Mouse (Mus musculus) C2C12 (cell line): Measurements from ENCODE around the gene Zfp275. TPM values are rescaled to one million over a fixed set of nuclear protein-coding genes. Genes with fewer than 3 reads are reported as not detected.

Experiments
- H3K27me3 ChIP-seq: one replicate; pipeline ENCODE4 v1.6.1; 2011; ENCODE audit not compliant: control insufficient read depth, insufficient read depth, insufficient read length
- H3K36me3 ChIP-seq: one replicate; pipeline ENCODE4 v1.6.1; 2011; ENCODE audit not compliant: control insufficient read depth, insufficient read depth
- H3K4me3 ChIP-seq: one replicate; pipeline ENCODE4 v1.5.1; 2011; ENCODE audit warnings: mild to moderate bottlenecking, control low read depth; ENCODE audit not compliant: poor library complexity, insufficient read depth, severe bottlenecking
- H3K79me2 ChIP-seq: one replicate; pipeline ENCODE4 v1.6.1; 2011; ENCODE audit not compliant: control insufficient read depth, insufficient read depth
- H3K79me3 ChIP-seq: one replicate; pipeline ENCODE4 v1.6.1; 2011; ENCODE audit warnings: low read depth, control low read depth
- H3ac ChIP-seq: one replicate; pipeline ENCODE3; 2011; ENCODE audit warnings: low read depth; ENCODE audit not compliant: control insufficient read depth, insufficient read length
- CEBPB ChIP-seq: IDR thresholded peaks from one replicate; pipeline ENCODE4 v1.6.1; 2011; ENCODE audit warnings: low read depth, mild to moderate bottlenecking, control low read depth, moderate library complexity
- CTCF ChIP-seq: IDR thresholded peaks from one replicate; pipeline ENCODE4 v1.5.1; 2011; ENCODE audit not compliant: control insufficient read depth, insufficient read depth, insufficient read length
- FOSL1 ChIP-seq: IDR thresholded peaks from one replicate; pipeline ENCODE4 v1.8.0; 2011; ENCODE audit warnings: mild to moderate bottlenecking, low read length; ENCODE audit not compliant: poor library complexity, insufficient read depth, severe bottlenecking
- MAX ChIP-seq: IDR thresholded peaks from one replicate; pipeline ENCODE4 v1.6.1; 2011; ENCODE audit warnings: mild to moderate bottlenecking, control low read depth
- MYOD1 ChIP-seq: IDR thresholded peaks from one replicate; pipeline ENCODE4 v1.6.1; 2011; ENCODE audit warnings: low read depth; ENCODE audit not compliant: control insufficient read depth, insufficient read length
- MYOG ChIP-seq: IDR thresholded peaks from one replicate; pipeline ENCODE4 v1.6.1; 2011; ENCODE audit not compliant: control insufficient read depth, insufficient read length; ENCODE audit errors: extremely low read depth
- USF1 ChIP-seq: IDR thresholded peaks from one replicate; pipeline ENCODE4 v1.6.1; 2011; ENCODE audit warnings: low read depth, mild to moderate bottlenecking, control low read depth, moderate library complexity
- polyA plus RNA-seq: library from polyadenylated mRNA; unstranded; fragments of >200 nt; fragmentation: generic; extraction: Trizol; gene quantifications from one replicate; pipeline ENCODE4 v1.2.1, GENCODE M21; 2012; ENCODE audit warnings: missing spikeins

The Zfp275 gene
- polyA plus RNA-seq, 1 experiment: 5.9 TPM

DNA sequence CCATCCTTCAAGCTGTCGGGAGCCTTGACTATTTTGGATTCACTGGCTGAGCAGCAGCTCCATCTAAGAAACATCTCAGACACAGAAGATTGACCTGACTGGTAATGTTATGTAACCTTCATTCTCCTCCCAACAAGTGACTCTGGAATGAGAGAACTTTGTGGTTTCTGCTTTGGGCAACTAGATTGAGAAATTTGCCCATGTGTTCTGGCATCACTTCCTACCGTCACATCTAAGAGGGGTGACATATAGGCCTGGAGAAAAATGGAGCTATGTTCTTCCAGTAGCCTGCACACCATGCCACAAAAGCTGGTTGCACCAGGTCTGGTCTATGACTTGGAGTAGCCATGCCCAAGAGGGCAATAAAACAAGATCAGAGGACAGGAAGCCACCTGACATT, 13.7 kb downstream of the Zfp275 start:
- peaks cover 2% of the 10 kb centered on the region for H3K79me3 ChIP-seq
- H3ac ChIP-seq: no peak overlapping the region
- H3K4me3 ChIP-seq: no peak overlapping the region
- peaks cover 28% of the 10 kb centered on the region for H3K36me3 ChIP-seq
- no peaks in the 10 kb centered on the region for H3K79me2 ChIP-seq
- TF ChIP-seq MAX (no peak), MYOD1 (no peak), CEBPB (no peak), MYOG (no peak), USF1 (no peak), CTCF (no peak), FOSL1 (no peak)
- no peaks in the 10 kb centered on the region for H3K27me3 ChIP-seq

DNA sequence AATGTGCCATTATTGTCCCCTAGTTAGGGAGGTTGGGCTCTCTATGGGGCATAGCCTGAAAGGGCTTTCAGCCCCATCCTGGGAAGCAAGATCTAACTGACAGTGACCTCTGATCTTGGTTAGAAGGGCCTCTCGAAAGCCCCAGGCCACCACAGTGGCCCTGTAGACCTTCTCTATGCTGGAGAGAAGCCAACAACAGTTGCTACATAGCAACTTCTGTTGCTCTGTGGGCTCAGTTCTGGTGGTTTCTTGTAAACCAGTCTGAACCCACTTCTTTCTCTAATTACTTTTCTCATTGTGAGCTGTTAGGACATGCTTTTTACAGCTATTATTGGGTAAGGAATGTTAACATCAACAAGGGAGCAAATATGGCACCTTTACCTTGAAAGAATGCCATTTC, 14.3 kb downstream of the Zfp275 start:
- peaks cover 25% of the 10 kb centered on the region for H3K36me3 ChIP-seq
- H3ac ChIP-seq: no peak overlapping the region
- H3K4me3 ChIP-seq: no peak overlapping the region
- no peak for TF ChIP-seq USF1
- TF ChIP-seq FOSL1: no peak
- no peak for TF ChIP-seq CEBPB
- TF ChIP-seq MYOD1: no peak
- TF ChIP-seq MYOG: no peak
- no peak for TF ChIP-seq CTCF
- no peak for TF ChIP-seq MAX
- no peaks in the 10 kb centered on the region for H3K27me3 ChIP-seq
- H3K79me3 ChIP-seq: no peaks in the 10 kb centered on the region
- no peaks in the 10 kb centered on the region for H3K79me2 ChIP-seq

DNA sequence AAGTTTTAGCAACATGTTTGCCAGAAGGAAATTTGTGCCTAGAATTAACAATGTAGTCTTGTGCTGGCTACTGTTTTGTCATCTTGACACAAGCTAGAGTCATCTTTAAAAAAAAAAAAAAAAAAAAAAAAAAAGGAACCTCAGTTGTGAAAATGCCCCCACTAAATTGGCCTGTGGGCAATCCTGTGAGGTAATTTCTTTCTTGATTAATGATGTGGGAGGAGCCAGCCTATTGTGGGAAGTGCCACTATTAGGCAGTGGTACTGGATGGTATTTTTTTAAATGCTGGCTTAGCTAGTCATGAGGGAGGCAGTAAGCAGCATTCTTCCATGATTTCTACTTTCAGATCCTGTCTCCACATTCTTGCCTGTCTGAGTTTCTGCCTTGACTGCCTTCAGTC, 20.9 kb downstream of the Zfp275 start:
- no peaks in the 10 kb centered on the region for H3K79me2 ChIP-seq
- H3K36me3 ChIP-seq: no peaks in the 10 kb centered on the region
- no peak overlapping the region for H3K4me3 ChIP-seq
- no peak overlapping the region for H3ac ChIP-seq
- no peaks in the 10 kb centered on the region for H3K27me3 ChIP-seq
- H3K79me3 ChIP-seq: no peaks in the 10 kb centered on the region
- TF ChIP-seq USF1: no peak
- no peak for TF ChIP-seq CTCF
- no peak for TF ChIP-seq MYOD1
- TF ChIP-seq FOSL1: no peak
- no peak for TF ChIP-seq MYOG
- no peak for TF ChIP-seq CEBPB
- TF ChIP-seq MAX: no peak

DNA sequence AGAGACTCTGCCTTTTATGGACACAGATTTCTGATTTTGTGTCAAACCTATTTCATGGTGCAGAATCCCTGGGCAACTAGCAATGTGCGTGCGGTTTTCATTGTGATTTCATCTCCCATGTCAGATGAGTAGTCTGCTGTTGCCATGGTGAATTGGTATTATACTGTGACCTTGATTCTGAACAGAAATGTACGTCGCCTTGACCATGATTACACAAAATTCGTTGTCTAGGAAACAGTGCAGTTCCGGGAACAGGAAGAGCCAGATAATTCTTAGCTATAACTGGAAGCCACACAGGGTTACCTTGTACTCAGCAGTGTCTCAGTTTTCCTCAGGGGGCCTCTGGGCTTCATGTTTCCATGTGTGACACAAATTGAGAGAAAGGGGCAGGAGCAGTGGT, 42.0 kb downstream of the Zfp275 start:
- H3K36me3 ChIP-seq: no peaks in the 10 kb centered on the region
- TF ChIP-seq FOSL1 (no peak), CTCF (no peak), CEBPB (no peak), USF1 (no peak), MYOG (no peak), MYOD1 (no peak), MAX (no peak)
- no peak overlapping the region for H3ac ChIP-seq
- no peaks in the 10 kb centered on the region for H3K79me2 ChIP-seq
- no peaks in the 10 kb centered on the region for H3K27me3 ChIP-seq
- H3K79me3 ChIP-seq: no peaks in the 10 kb centered on the region
- no peak overlapping the region for H3K4me3 ChIP-seq

DNA sequence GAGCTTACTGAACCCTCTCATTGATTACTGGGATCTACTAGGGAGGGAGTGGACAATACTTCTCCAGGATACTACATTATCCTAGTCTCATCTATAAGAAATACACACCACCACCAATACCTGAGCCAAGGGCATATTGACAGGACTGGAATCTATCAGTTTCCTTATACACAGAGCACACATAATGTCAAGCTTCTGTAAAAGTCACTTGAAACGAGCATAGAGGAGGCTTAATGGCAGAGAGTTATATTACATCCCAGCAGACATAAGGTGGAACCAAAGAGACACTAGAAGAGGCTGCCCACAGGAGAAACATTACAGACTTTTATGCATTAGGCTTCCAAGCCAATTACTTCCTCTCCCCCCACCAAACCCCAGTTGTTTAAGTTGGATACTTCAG, 42.5 kb downstream of the Zfp275 start:
- TF ChIP-seq CTCF: no peak
- TF ChIP-seq MYOD1: no peak
- no peak for TF ChIP-seq MAX
- no peak for TF ChIP-seq CEBPB
- TF ChIP-seq FOSL1: no peak
- no peak for TF ChIP-seq MYOG
- TF ChIP-seq USF1: no peak
- Histone ChIP-seq H3ac (no peak overlapping the region), H3K79me2 (no peaks in the 10 kb centered on the region), H3K36me3 (no peaks in the 10 kb centered on the region), H3K4me3 (no peak overlapping the region), H3K79me3 (no peaks in the 10 kb centered on the region), H3K27me3 (no peaks in the 10 kb centered on the region)

DNA sequence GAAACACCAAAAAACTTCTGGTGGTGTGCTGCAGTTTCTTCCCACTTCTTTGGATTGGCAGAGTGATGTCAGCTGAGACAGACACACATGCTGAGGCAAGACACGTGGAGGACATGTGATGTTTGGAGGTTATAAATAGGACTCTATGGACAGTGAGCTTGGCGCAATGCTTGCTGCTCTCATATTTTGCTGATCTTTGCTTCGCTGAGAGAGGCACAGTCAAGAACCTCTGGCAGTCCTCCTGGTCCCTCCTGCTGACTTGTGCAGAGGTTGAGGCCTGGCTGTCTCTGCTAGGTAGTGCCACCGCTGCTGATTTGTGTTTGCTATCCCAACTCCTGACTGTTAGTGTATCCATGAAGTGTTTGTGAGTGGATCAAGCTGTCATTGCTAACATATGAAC, 49.1 kb downstream of the Zfp275 start:
- Histone ChIP-seq H3K27me3 (peaks cover 11% of the 10 kb centered on the region), H3ac (no peak overlapping the region), H3K79me2 (no peaks in the 10 kb centered on the region), H3K4me3 (no peak overlapping the region), H3K36me3 (no peaks in the 10 kb centered on the region), H3K79me3 (no peaks in the 10 kb centered on the region)
- no peak for TF ChIP-seq FOSL1
- no peak for TF ChIP-seq USF1
- TF ChIP-seq CEBPB: no peak
- no peak for TF ChIP-seq MAX
